Mouse (Mus musculus): Measurements from ENCODE around the gene Ticam1. TPM values are rescaled to one million over a fixed set of nuclear protein-coding genes. Genes with fewer than 3 reads are reported as not detected.

Ticam1 gene
- polyA plus RNA-seq, 1 experiment from 2014 or later = 2.3 TPM

- Histone ChIP-seq H3K36me3 (peaks cover 7% of the 10 kb centered on the region; the same call in 1 of the 2 replicates), H3K27me3 (no peaks in the 10 kb centered on the region), H3K4me1 (peaks cover 35% of the 10 kb centered on the region), H3K9ac (0 out of 2 replicates have a peak overlapping the region, but pooled peaks have one; percentile 23), H3K9me3 (replicated peaks) (no peaks in the 10 kb centered on the region), H3K27ac (no peak overlapping the region), H3K4me2 (replicated peaks) (peak overlapping the region; percentile 94), H3K4me3 (no peak overlapping the region)
- ATAC-seq (ENCODE audit: low FRiP score) = peak; percentile 18
- 23% methylated on average over 13 of the region's 13 CpGs for WGBS
Measured at GRCm38 (mm10) chr17:56302363-56302996, 25.9 kb upstream of the Ticam1 start.

- H3K27me3 ChIP-seq = no peaks in the 10 kb centered on the region
- no peak within 1 kb of the TSS for H3K9ac ChIP-seq
- H3K4me2 ChIP-seq (replicated peaks) = no peak within 1 kb of the TSS
- H3K9me3 ChIP-seq (replicated peaks) = no peaks in the 10 kb centered on the region
- H3K36me3 ChIP-seq = no peaks in the 10 kb centered on the region
- peaks cover 21% of the 10 kb centered on the region for H3K4me1 ChIP-seq
- no peak within 1 kb of the TSS for H3K4me3 ChIP-seq
- no peak within 1 kb of the TSS for H3K27ac ChIP-seq
- 93% methylated on average over 9 of the region's 9 CpGs for WGBS
- no peak for ATAC-seq (ENCODE audit: low FRiP score)
Measured at GRCm38 (mm10) chr17:56300186-56300585, 23.6 kb upstream of the Ticam1 start, which contains the start of gene Arrdc5. Gene Arrdc5 (minus strand): TSS chr17:56300286.

- Histone ChIP-seq H3K4me1 (peaks cover 7% of the 10 kb centered on the region), H3K4me3 (no peak overlapping the region), H3K36me3 (no peaks in the 10 kb centered on the region), H3K9ac (no peak overlapping the region), H3K27me3 (no peaks in the 10 kb centered on the region), H3K9me3 (replicated peaks) (no peaks in the 10 kb centered on the region), H3K4me2 (replicated peaks) (no peak overlapping the region), H3K27ac (no peak overlapping the region)
- WGBS = 100% methylated on average over 1 of the region's 1 CpGs
- ATAC-seq (ENCODE audit: low FRiP score) = no peak
Measured at GRCm38 (mm10) chr17:56298238-56298637, 21.7 kb upstream of the Ticam1 start.

- Histone ChIP-seq H3K4me1 (peaks cover 9% of the 10 kb centered on the region), H3K4me2 (replicated peaks) (no peak overlapping the region), H3K9ac (no peak overlapping the region), H3K36me3 (no peaks in the 10 kb centered on the region), H3K9me3 (replicated peaks) (no peaks in the 10 kb centered on the region), H3K27ac (no peak overlapping the region), H3K4me3 (no peak overlapping the region), H3K27me3 (no peaks in the 10 kb centered on the region)
- WGBS = 70% methylated on average over 1 of the region's 1 CpGs
- ATAC-seq (ENCODE audit: low FRiP score) = no peak
Measured at GRCm38 (mm10) chr17:56296201-56296600, 19.6 kb upstream of the Ticam1 start.

- Histone ChIP-seq H3K27ac (no peak overlapping the region), H3K9ac (no peak overlapping the region), H3K9me3 (replicated peaks) (no peaks in the 10 kb centered on the region), H3K4me3 (no peak overlapping the region), H3K27me3 (no peaks in the 10 kb centered on the region), H3K4me2 (replicated peaks) (no peak overlapping the region), H3K4me1 (peaks cover 25% of the 10 kb centered on the region), H3K36me3 (no peaks in the 10 kb centered on the region)
- no peak for ATAC-seq (ENCODE audit: low FRiP score)
- 87% methylated on average over 19 of the region's 19 CpGs for WGBS
Measured at GRCm38 (mm10) chr17:56294241-56294640, 17.7 kb upstream of the Ticam1 start.

GRCm38 (mm10) chr17:56293291-56293690 is 16.7 kb upstream of the Ticam1 start:
- Histone ChIP-seq H3K9ac (no peak overlapping the region), H3K9me3 (replicated peaks) (no peaks in the 10 kb centered on the region), H3K36me3 (no peaks in the 10 kb centered on the region), H3K4me3 (no peak overlapping the region), H3K27ac (no peak overlapping the region), H3K27me3 (no peaks in the 10 kb centered on the region), H3K4me2 (replicated peaks) (no peak overlapping the region), H3K4me1 (peaks cover 30% of the 10 kb centered on the region)
- no peak for ATAC-seq (ENCODE audit: low FRiP score)
- 75% methylated on average over 1 of the region's 1 CpGs for WGBS

GRCm38 (mm10) chr17:56292531-56293222 is 16.1 kb upstream of the Ticam1 start, which contains the start of gene Plin3:
Gene Plin3 (minus strand): TSS chr17:56292873.
- Histone ChIP-seq H3K4me2 (replicated peaks) (no peak within 1 kb of the TSS), H3K9ac (no peak within 1 kb of the TSS; the same call in 1 of the 2 replicates), H3K4me1 (peaks cover 36% of the 10 kb centered on the region), H3K9me3 (replicated peaks) (no peaks in the 10 kb centered on the region), H3K27ac (peak within 1 kb of the TSS; percentile 80), H3K36me3 (no peaks in the 10 kb centered on the region), H3K4me3 (no peak within 1 kb of the TSS), H3K27me3 (no peaks in the 10 kb centered on the region)
- ATAC-seq (ENCODE audit: low FRiP score) = no peak
- WGBS = 87% methylated on average over 4 of the region's 4 CpGs

- H3K4me3 ChIP-seq = no peak overlapping the region
- no peaks in the 10 kb centered on the region for H3K27me3 ChIP-seq
- peaks cover 38% of the 10 kb centered on the region for H3K4me1 ChIP-seq
- H3K9ac ChIP-seq = no peak overlapping the region; the same call in 1 of the 2 replicates
- peak overlapping the region; percentile 80 for H3K27ac ChIP-seq
- WGBS = 64% methylated on average over 7 of the region's 7 CpGs
- no peak for ATAC-seq (ENCODE audit: low FRiP score)
- H3K9me3 ChIP-seq (replicated peaks) = no peaks in the 10 kb centered on the region
- H3K4me2 ChIP-seq (replicated peaks) = peak overlapping the region; percentile 51
- H3K36me3 ChIP-seq = no peaks in the 10 kb centered on the region
Measured at GRCm38 (mm10) chr17:56291826-56292475, 15.4 kb upstream of the Ticam1 start.

GRCm38 (mm10) chr17:56291171-56291511 is 14.6 kb upstream of the Ticam1 start:
- peaks cover 38% of the 10 kb centered on the region for H3K4me1 ChIP-seq
- no peaks in the 10 kb centered on the region for H3K27me3 ChIP-seq
- peak overlapping the region; percentile 80 for H3K27ac ChIP-seq
- peak overlapping the region; percentile 18; the same call in 1 of the 2 replicates for H3K4me3 ChIP-seq
- 2% methylated on average over 16 of the region's 16 CpGs for WGBS
- 0 out of 2 replicates have a peak, but pooled peaks cover 1% of the 10 kb centered on the region for H3K36me3 ChIP-seq
- ATAC-seq (ENCODE audit: low FRiP score) = peak; percentile 83
- peak overlapping the region; percentile 51 for H3K4me2 ChIP-seq (replicated peaks)
- no peaks in the 10 kb centered on the region for H3K9me3 ChIP-seq (replicated peaks)
- peak overlapping the region; percentile 51 for H3K9ac ChIP-seq

- Histone ChIP-seq H3K27me3 (no peaks in the 10 kb centered on the region), H3K27ac (peak overlapping the region; percentile 80), H3K4me3 (peak overlapping the region; percentile 38), H3K9me3 (replicated peaks) (no peaks in the 10 kb centered on the region), H3K4me1 (peaks cover 38% of the 10 kb centered on the region), H3K9ac (peak overlapping the region; percentile 59; the same call in 1 of the 2 replicates), H3K4me2 (replicated peaks) (peak overlapping the region; percentile 51), H3K36me3 (0 out of 2 replicates have a peak, but pooled peaks cover 7% of the 10 kb centered on the region)
- ATAC-seq (ENCODE audit: low FRiP score) = peak; percentile 69
- 2% methylated on average over 17 of the region's 17 CpGs for WGBS
Measured at GRCm38 (mm10) chr17:56290388-56291170, 14.0 kb upstream of the Ticam1 start.

- Histone ChIP-seq H3K27me3 (no peaks in the 10 kb centered on the region), H3K4me1 (peaks cover 38% of the 10 kb centered on the region), H3K27ac (peak overlapping the region; percentile 80), H3K9ac (peak overlapping the region; percentile 59), H3K9me3 (replicated peaks) (no peaks in the 10 kb centered on the region), H3K4me2 (replicated peaks) (peak overlapping the region; percentile 51), H3K36me3 (peaks cover 15% of the 10 kb centered on the region; the same call in 1 of the 2 replicates), H3K4me3 (peak overlapping the region; percentile 38)
- 3% methylated on average over 23 of the region's 23 CpGs for WGBS
- 0 out of 2 replicates have a peak, but pooled peaks have one; percentile 6 for ATAC-seq (ENCODE audit: low FRiP score)
Measured at GRCm38 (mm10) chr17:56289371-56290331, 13.1 kb upstream of the Ticam1 start.

All from hindbrain, embryonic 12.5 days (tissue).